Mouse (Mus musculus): ENCODE data around the gene 1700025C18Rik. TPM values are rescaled to one million over a fixed set of nuclear protein-coding genes. Genes with fewer than 3 reads are reported as not detected.
A peak's percentile ranks its signal among the peaks of the same experiment; 100 is the strongest.

Gene 1700025C18Rik
- polyA plus RNA-seq, 1 experiment = not detected

DNA sequence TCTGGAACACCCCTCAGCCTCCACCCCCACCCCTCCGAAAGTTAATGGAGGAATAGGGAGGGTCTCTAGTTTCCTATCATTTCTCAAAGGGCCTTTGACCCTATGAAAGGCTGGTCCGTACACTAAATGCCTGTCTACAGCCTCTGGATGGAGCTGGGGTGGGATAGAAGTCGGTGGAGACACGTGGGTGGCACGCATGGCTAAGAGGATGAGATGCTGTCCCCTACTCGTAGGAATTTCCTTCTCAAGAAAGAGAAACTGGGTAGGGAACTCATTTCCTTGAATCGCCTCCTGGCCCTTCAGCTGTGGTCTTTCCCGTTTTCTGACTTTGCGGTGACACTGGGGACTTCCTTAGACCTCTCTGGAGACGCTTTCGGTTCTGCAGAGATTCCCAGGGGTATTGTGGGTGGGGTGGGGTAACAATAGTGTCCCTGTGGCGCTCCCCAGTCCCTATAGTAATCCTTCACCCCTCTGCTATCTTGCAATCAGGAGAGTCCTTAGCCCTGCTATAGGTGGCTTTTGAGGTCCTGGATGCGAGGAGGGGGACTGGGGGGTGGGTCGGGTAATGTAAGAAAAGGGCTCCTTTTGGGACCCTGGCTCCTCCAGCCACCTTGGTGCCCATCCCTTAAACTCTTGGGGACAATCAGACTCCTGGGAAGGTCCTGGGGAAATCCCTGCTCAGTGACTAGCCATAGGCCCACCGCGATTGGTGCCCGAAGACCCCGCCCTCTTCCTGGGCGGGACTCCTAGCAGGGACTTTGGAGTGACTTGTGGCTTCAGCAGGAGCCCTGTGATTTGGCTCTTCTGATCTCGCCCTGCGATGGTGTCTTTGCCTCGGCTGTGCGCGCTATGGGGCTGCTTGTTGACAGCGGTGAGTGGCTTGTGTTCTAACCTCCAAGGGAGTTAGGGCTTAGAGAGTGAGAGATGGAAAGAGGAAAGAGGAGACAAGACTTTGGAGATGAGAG is 35.4 kb downstream of the 1700025C18Rik start, which contains the start of gene Cd40:
TSS of gene Cd40 (plus strand) at position 740 of the 965 bp plus-strand sequence.
- no peak within 1 kb of the TSS for H3K4me3 ChIP-seq
- peak within 1 kb of the TSS; percentile 27 for H3K4me2 ChIP-seq (ENCODE audit: low read depth)
- H3ac ChIP-seq (ENCODE audit: control insufficient read depth, insufficient read length) = no peak within 1 kb of the TSS
- TF ChIP-seq POLR2A (IDR thresholded peaks at IDR 0.05; ENCODE audit: insufficient read length, low read depth) (no peak), POLR2AphosphoS2 (IDR thresholded peaks at IDR 0.05; ENCODE audit: insufficient read length, low read depth) (no peak), SRF (IDR thresholded peaks at IDR 0.05; ENCODE audit: control insufficient read depth, insufficient read length, low read depth) (no peak), MYOG (IDR thresholded peaks at IDR 0.05; ENCODE audit: control insufficient read depth in 1 of 3, insufficient read depth in 1 of 3, insufficient read length in 2 of 3, low read depth in 2 of 3) (no peak), E2F4 (IDR thresholded peaks at IDR 0.05; ENCODE audit: insufficient read depth) (no peak), REST (IDR thresholded peaks at IDR 0.05; ENCODE audit: insufficient read depth, insufficient read length) (no peak), TCF3 (IDR thresholded peaks at IDR 0.05; ENCODE audit: insufficient read length, low read depth) (no peak), TCF12 (IDR thresholded peaks at IDR 0.05; ENCODE audit: insufficient read depth, poor library complexity, severe bottlenecking) (no peak), MYOD1 (IDR thresholded peaks at IDR 0.05; ENCODE audit: control insufficient read depth in 1 of 3, insufficient read length in 2 of 3, low read depth in 2 of 3) (no peak), USF1 (IDR thresholded peaks at IDR 0.05; ENCODE audit: low read depth) (no peak), CEBPB (IDR thresholded peaks at IDR 0.05; ENCODE audit: insufficient read depth, poor library complexity, severe bottlenecking) (no peak), MAX (IDR thresholded peaks at IDR 0.05; ENCODE audit: low read depth) (no peak)
- H3K36me3 ChIP-seq (ENCODE audit: control insufficient read depth, insufficient read depth) = no peaks in the 10 kb centered on the region
- H3K79me2 ChIP-seq (ENCODE audit: control insufficient read depth, insufficient read depth) = no peaks in the 10 kb centered on the region
- peaks cover 28% of the 10 kb centered on the region for H3K27me3 ChIP-seq (ENCODE audit: control insufficient read depth, insufficient read depth, insufficient read length)

DNA sequence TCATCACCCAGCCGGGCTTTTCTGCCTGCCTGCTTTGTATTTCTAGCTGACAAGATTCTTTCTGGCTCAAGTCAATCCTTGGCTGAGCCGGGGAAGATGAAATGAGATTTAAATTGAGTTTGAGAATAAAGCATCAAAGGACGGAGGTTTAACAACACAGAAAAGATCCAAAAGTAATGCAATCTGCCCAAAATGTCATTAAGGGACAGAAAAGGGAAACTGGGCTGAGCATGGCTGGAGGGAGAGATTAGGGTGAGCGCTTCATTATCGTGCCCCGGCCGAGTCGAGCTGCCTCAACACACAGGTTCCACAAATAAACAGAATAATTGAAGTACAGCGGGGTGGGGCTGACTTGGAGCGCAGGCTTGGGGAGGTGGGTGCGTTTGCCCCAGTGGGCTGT is 39.0 kb downstream of the 1700025C18Rik start:
- Histone ChIP-seq H3K36me3 (ENCODE audit: control insufficient read depth, insufficient read depth) (no peaks in the 10 kb centered on the region), H3K27me3 (ENCODE audit: control insufficient read depth, insufficient read depth, insufficient read length) (peaks cover 26% of the 10 kb centered on the region), H3ac (ENCODE audit: control insufficient read depth, insufficient read length) (no peak overlapping the region), H3K4me2 (ENCODE audit: low read depth) (no peak overlapping the region), H3K4me3 (no peak overlapping the region), H3K79me2 (ENCODE audit: control insufficient read depth, insufficient read depth) (no peaks in the 10 kb centered on the region)
- TF ChIP-seq MAX (IDR thresholded peaks at IDR 0.05; ENCODE audit: low read depth) = no peak
- TF ChIP-seq CEBPB (IDR thresholded peaks at IDR 0.05; ENCODE audit: insufficient read depth, poor library complexity, severe bottlenecking) = no peak
- TF ChIP-seq POLR2A (IDR thresholded peaks at IDR 0.05; ENCODE audit: insufficient read length, low read depth) = no peak
- no peak for TF ChIP-seq TCF12 (IDR thresholded peaks at IDR 0.05; ENCODE audit: insufficient read depth, poor library complexity, severe bottlenecking)
- no peak for TF ChIP-seq E2F4 (IDR thresholded peaks at IDR 0.05; ENCODE audit: insufficient read depth)
- no peak for TF ChIP-seq REST (IDR thresholded peaks at IDR 0.05; ENCODE audit: insufficient read depth, insufficient read length)
- no peak for TF ChIP-seq TCF3 (IDR thresholded peaks at IDR 0.05; ENCODE audit: insufficient read length, low read depth)
- no peak for TF ChIP-seq POLR2AphosphoS2 (IDR thresholded peaks at IDR 0.05; ENCODE audit: insufficient read length, low read depth)
- TF ChIP-seq SRF (IDR thresholded peaks at IDR 0.05; ENCODE audit: control insufficient read depth, insufficient read length, low read depth) = no peak
- no peak for TF ChIP-seq MYOD1 (IDR thresholded peaks at IDR 0.05; ENCODE audit: control insufficient read depth in 1 of 3, insufficient read length in 2 of 3, low read depth in 2 of 3)
- no peak for TF ChIP-seq MYOG (IDR thresholded peaks at IDR 0.05; ENCODE audit: control insufficient read depth in 1 of 3, insufficient read depth in 1 of 3, insufficient read length in 2 of 3, low read depth in 2 of 3)
- TF ChIP-seq USF1 (IDR thresholded peaks at IDR 0.05; ENCODE audit: low read depth) = no peak

DNA sequence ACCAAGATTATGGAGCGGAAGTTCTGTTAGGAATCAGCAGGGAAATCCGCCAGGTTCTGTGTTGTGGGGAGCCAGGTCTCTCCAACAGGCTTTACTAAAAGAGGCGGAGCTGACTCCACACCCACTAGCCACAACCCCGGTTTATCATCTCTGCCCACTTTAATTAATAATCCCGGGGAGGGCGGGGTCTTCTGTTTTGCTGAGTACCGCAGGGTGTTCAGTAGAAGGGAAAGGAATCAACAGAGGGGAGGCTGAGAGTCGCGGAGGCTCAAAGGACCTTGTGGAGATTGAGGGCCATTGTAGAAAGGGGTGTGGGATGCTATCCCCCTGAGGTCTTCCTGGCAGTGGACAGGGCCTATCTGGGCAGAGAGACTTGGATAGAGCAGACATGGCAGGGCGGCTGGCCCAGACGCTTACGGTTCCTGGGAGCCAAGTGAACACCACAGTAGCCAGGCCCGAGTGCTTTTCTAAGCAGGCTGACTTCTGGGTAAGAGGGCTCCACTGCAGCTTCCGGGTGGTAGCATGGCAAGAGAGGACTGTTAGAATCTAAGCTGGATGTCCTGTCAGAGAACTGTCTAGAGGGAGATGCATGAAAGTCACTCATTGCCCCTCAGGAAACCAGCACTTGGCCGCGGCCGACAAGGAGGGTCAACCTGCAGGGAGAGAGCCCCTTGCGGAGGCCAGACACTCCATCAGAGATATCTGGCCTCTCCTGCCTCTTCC is 39.6 kb downstream of the 1700025C18Rik start:
- Histone ChIP-seq H3K79me2 (ENCODE audit: control insufficient read depth, insufficient read depth) (no peaks in the 10 kb centered on the region), H3K27me3 (ENCODE audit: control insufficient read depth, insufficient read depth, insufficient read length) (peaks cover 24% of the 10 kb centered on the region), H3ac (ENCODE audit: control insufficient read depth, insufficient read length) (no peak overlapping the region), H3K4me3 (no peak overlapping the region), H3K36me3 (ENCODE audit: control insufficient read depth, insufficient read depth) (no peaks in the 10 kb centered on the region), H3K4me2 (ENCODE audit: low read depth) (no peak overlapping the region)
- TF ChIP-seq USF1 (IDR thresholded peaks at IDR 0.05; ENCODE audit: low read depth) = no peak
- TF ChIP-seq SRF (IDR thresholded peaks at IDR 0.05; ENCODE audit: control insufficient read depth, insufficient read length, low read depth) = no peak
- TF ChIP-seq E2F4 (IDR thresholded peaks at IDR 0.05; ENCODE audit: insufficient read depth) = no peak
- TF ChIP-seq MAX (IDR thresholded peaks at IDR 0.05; ENCODE audit: low read depth) = no peak
- no peak for TF ChIP-seq MYOG (IDR thresholded peaks at IDR 0.05; ENCODE audit: control insufficient read depth in 1 of 3, insufficient read depth in 1 of 3, insufficient read length in 2 of 3, low read depth in 2 of 3)
- no peak for TF ChIP-seq REST (IDR thresholded peaks at IDR 0.05; ENCODE audit: insufficient read depth, insufficient read length)
- no peak for TF ChIP-seq MYOD1 (IDR thresholded peaks at IDR 0.05; ENCODE audit: control insufficient read depth in 1 of 3, insufficient read length in 2 of 3, low read depth in 2 of 3)
- TF ChIP-seq TCF12 (IDR thresholded peaks at IDR 0.05; ENCODE audit: insufficient read depth, poor library complexity, severe bottlenecking) = no peak
- TF ChIP-seq POLR2A (IDR thresholded peaks at IDR 0.05; ENCODE audit: insufficient read length, low read depth) = no peak
- no peak for TF ChIP-seq CEBPB (IDR thresholded peaks at IDR 0.05; ENCODE audit: insufficient read depth, poor library complexity, severe bottlenecking)
- no peak for TF ChIP-seq TCF3 (IDR thresholded peaks at IDR 0.05; ENCODE audit: insufficient read length, low read depth)
- no peak for TF ChIP-seq POLR2AphosphoS2 (IDR thresholded peaks at IDR 0.05; ENCODE audit: insufficient read length, low read depth)

DNA sequence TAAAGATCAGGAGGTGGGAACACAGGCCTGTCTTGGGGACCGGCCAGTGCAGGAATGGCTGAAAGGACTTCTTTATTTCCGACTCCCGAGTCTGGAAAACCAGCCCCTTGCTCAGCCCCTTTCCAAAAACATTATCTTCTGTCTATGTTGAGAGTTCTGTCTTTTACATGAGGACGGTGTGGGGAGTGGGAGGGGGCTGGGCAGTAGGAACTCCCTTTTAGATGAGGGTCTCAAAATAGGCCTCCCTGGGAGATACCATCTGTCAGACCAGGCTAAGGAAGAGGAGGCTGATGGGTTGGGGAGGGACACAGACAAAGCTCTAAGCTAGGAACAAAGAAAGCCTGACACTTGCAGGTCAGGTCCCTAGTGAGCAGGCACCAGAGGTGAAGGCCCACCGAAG is 41.5 kb downstream of the 1700025C18Rik start:
- TF ChIP-seq POLR2A (IDR thresholded peaks at IDR 0.05; ENCODE audit: insufficient read length, low read depth) (no peak), MYOD1 (IDR thresholded peaks at IDR 0.05; ENCODE audit: control insufficient read depth in 1 of 3, insufficient read length in 2 of 3, low read depth in 2 of 3) (no peak), MAX (IDR thresholded peaks at IDR 0.05; ENCODE audit: low read depth) (no peak), E2F4 (IDR thresholded peaks at IDR 0.05; ENCODE audit: insufficient read depth) (no peak), POLR2AphosphoS2 (IDR thresholded peaks at IDR 0.05; ENCODE audit: insufficient read length, low read depth) (no peak)
- Histone ChIP-seq H3ac (ENCODE audit: control insufficient read depth, insufficient read length) (no peak overlapping the region), H3K27me3 (ENCODE audit: control insufficient read depth, insufficient read depth, insufficient read length) (peaks cover 12% of the 10 kb centered on the region)

More for the DNA sequence above, 41.5 kb downstream of the 1700025C18Rik start:
- Histone ChIP-seq H3K79me2 (ENCODE audit: control insufficient read depth, insufficient read depth) (no peaks in the 10 kb centered on the region), H3K36me3 (ENCODE audit: control insufficient read depth, insufficient read depth) (no peaks in the 10 kb centered on the region), H3K4me2 (ENCODE audit: low read depth) (no peak overlapping the region), H3K4me3 (no peak overlapping the region)
